Mouse (Mus musculus) midbrain, postnatal 0 days (tissue): ENCODE measurements around the gene Tmem208. TPM values are rescaled to one million over a fixed set of nuclear protein-coding genes. Genes with fewer than 3 reads are reported as not detected.
"Not testable (repeated sequence)": the region's sequence is repeated elsewhere in the genome, so short reads cannot be mapped to it uniquely, and the experiment has no call there.

ENCODE experiments used
- ATAC-seq: fragments of 200-750 bp; cut with Nextera tagmentation; 2 replicates; pipeline ENCODE4 v1.8.0; 2017; ENCODE audit warnings: moderate number of reproducible peaks, mild to moderate bottlenecking, moderate TSS enrichment, moderate library complexity; ENCODE audit not compliant: low FRiP score
- DNase-seq: peaks from one replicate; pipeline ENCODE4 v3.0.0-alpha.2; 2015; ENCODE audit warnings: low spot score
- H3K27ac ChIP-seq: fragments of 300-500 bp; sonication (generic); 2 replicates; pipeline ENCODE4 v1.5.1; 2014; ENCODE audit warnings: low read depth, mild to moderate bottlenecking, low read length, mixed read lengths
- H3K27me3 ChIP-seq: fragments of 300-500 bp; sonication (generic); 2 replicates; pipeline ENCODE4 v1.6.1; 2014; ENCODE audit warnings: low read length, control low read depth, mixed read lengths; ENCODE audit not compliant: insufficient read depth
- H3K36me3 ChIP-seq: fragments of 300-500 bp; sonication (generic); 2 replicates; pipeline ENCODE4 v1.6.1; 2014; ENCODE audit warnings: low read length, control low read depth, mixed read lengths; ENCODE audit not compliant: insufficient read depth
- H3K4me1 ChIP-seq: fragments of 300-500 bp; sonication (generic); 2 replicates; pipeline ENCODE4 v1.6.1; 2014; ENCODE audit warnings: mild to moderate bottlenecking, control low read depth, antibody characterized with exemption, low read length, mixed read lengths; ENCODE audit not compliant: insufficient read depth
- H3K4me2 ChIP-seq: fragments of 300-500 bp; sonication (generic); 2 replicates; pipeline ENCODE4 v1.6.1; 2014; ENCODE audit warnings: low read depth, mild to moderate bottlenecking, low read length, mixed read lengths; ENCODE audit not compliant: poor library complexity, severe bottlenecking
- H3K4me3 ChIP-seq: fragments of 300-500 bp; sonication (generic); 2 replicates; pipeline ENCODE4 v1.5.1; 2014; ENCODE audit warnings: low read depth, mild to moderate bottlenecking, low read length, moderate library complexity
- H3K9ac ChIP-seq: fragments of 300-500 bp; sonication (generic); replicated peaks from 2 replicates; pipeline ENCODE4 v1.6.1; 2014; ENCODE audit warnings: mild to moderate bottlenecking, low read length, moderate library complexity, mixed read lengths; ENCODE audit not compliant: poor library complexity, severe bottlenecking
- H3K9me3 ChIP-seq: fragments of 300-500 bp; sonication (generic); 2 replicates; pipeline ENCODE4 v1.6.1; 2016; ENCODE audit warnings: low read length, control low read depth
- CTCF ChIP-seq: IDR thresholded peaks from 2 replicates; pipeline ENCODE4 v1.5.1; 2016; ENCODE audit warnings: antibody characterized with exemption, mild to moderate bottlenecking
- WGBS: fragments of 180-500 bp; shearing (Covaris S2); extraction: QIAGEN DNeasy Blood & Tissue Kit; methylation state at CpG from one replicate; pipeline ENCODE4 v1.1.7; 2014; 5-methylcytosine and 5-hydroxymethylcytosine counted together
- polyA plus RNA-seq: library from polyadenylated mRNA; unstranded; fragments of >200 nt; fragmentation: Nextera tagmentation; extraction: Ambion mirVana; gene quantifications from 2 replicates; pipeline ENCODE4 v1.2.1, GENCODE M21; 2015
- total RNA-seq: library from RNA; depleted of rRNA; stranded (reverse); fragments of >200 nt; gene quantifications from 2 replicates; pipeline ENCODE4 v1.2.3, GENCODE M21; 2014

Tmem208 gene
- total and polyA plus RNA-seq, 2 experiments from 2014 or later: 88.4 to 129 TPM

DNA sequence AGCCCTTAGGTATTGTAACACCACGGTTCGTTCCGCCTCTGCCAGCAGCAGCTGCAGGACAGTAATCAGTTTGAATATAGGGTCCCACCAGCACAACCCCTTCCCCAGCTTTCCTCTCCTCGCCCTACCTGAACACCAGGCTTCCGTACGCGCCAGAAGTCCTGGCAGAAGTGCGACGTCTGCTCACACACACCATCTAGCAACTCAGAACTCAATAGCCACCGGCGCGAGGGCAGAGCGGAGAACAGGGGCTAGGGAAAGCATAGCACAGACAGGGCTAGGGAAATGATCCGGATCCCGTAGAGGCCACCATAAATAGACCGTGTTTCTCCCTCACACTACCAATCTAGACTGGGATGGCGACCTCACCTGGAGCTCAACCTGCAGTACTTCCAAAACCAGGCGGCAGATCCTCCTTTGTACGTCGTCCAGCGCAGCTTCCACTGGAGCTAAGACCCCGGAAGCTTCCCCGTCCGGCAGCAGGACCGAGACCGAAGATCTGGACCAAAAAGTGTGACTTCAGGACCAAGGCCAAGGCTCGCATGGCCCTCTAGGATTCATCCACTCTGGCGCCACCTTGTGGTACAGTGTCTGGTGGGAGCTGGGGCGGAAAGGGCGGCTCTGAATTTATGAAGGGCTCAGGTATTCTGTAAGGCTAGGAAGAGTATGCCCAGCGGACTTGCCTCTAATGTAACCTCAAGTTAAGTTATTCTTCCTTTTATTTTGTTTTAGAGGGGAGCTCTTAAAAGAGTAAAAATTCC lies 35.4 kb upstream of the Tmem208 start:
- peak; percentile 88 for DNase-seq
- no peaks in the 10 kb centered on the region for H3K9me3 ChIP-seq
- peak; percentile 90 for TF ChIP-seq CTCF
- H3K4me3 ChIP-seq: peak overlapping the region; percentile 50
- no peak overlapping the region; the same call in 1 of the 2 replicates for H3K9ac ChIP-seq
- ATAC-seq: no peak
- no peaks in the 10 kb centered on the region for H3K27me3 ChIP-seq
- H3K27ac ChIP-seq: no peak overlapping the region
- H3K4me1 ChIP-seq: peaks cover 13% of the 10 kb centered on the region
- H3K36me3 ChIP-seq: no peaks in the 10 kb centered on the region
- 6% methylated on average over 31 of the region's 31 CpGs for WGBS
- H3K4me2 ChIP-seq: peak overlapping the region; percentile 50

DNA sequence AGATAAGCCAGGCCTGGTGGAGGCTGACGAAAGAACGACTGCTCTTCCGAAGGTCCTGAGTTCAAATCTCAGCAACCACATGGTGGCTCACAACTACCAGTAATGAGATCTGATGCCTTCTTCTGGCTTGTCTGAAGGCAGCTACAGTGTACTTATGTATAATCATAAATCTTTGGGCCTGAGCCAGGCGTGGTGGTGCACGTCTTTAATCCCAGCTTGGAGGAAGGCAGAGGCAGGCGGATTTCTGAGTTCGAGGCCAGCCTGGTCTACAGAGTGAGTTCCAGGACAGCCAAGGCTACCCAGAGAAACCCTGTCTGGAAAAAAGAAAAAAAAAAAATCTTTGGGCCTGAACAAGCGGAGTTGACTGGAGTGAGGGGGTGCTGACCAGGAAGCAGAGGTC lies 34.8 kb upstream of the Tmem208 start:
- not testable (repeated sequence) for H3K9ac ChIP-seq, H3K36me3 ChIP-seq, H3K9me3 ChIP-seq, ATAC-seq, DNase-seq, H3K27me3 ChIP-seq, H3K4me2 ChIP-seq, H3K4me3 ChIP-seq, H3K27ac ChIP-seq
- WGBS: 82% methylated on average over 8 of the region's 8 CpGs
- peaks cover 13% of the 10 kb centered on the region for H3K4me1 ChIP-seq

DNA sequence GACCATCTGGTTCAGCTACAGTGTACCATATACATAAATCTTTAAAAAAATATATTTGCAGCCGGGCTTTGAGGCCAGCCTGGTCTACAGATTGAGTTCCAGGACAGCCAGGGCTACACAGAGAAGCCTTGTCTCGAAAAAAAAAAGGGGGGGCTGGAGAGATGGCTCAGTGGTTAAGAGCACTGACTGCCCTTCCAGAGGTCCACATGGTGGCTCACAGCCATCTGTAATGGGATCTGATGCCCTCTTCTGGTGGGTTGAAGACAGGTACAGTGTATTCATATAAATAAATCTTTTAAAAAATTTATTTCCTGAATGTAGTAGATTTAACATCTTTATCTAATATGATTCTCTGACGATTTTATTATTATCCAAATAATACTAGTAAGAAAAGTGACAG lies 34.4 kb upstream of the Tmem208 start:
- H3K9ac ChIP-seq, ATAC-seq, H3K36me3 ChIP-seq, H3K4me3 ChIP-seq, H3K4me2 ChIP-seq, H3K9me3 ChIP-seq, H3K27ac ChIP-seq, DNase-seq, H3K27me3 ChIP-seq: not testable (repeated sequence)
- peak; percentile 44 for TF ChIP-seq CTCF
- 66% methylated on average over 3 of the region's 3 CpGs for WGBS
- peaks cover 10% of the 10 kb centered on the region for H3K4me1 ChIP-seq

DNA sequence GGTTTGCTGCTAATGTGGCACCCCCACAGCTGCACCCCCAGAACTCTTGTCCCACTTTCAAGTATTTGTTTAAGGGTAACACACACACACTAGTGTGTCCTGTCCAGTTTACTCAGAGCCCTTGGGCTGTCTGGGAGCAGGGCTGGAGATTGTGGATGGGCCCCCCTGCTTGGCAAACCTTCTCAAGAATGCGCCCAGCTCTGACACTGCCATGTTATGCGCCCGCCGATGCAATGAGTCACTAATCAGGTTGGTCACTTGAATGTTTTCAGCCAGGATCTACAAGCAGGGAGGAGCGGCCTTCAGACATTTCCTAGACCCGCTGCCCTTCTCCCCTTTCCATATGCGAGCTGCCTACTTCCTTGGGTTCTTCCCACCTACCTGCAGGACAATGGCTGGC lies 33.7 kb upstream of the Tmem208 start:
- no peak for ATAC-seq
- Histone ChIP-seq H3K27me3 (no peaks in the 10 kb centered on the region), H3K4me1 (0 out of 2 replicates have a peak, but pooled peaks cover 8% of the 10 kb centered on the region), H3K9me3 (no peaks in the 10 kb centered on the region), H3K9ac (no peak overlapping the region), H3K27ac (no peak overlapping the region), H3K4me3 (no peak overlapping the region), H3K36me3 (no peaks in the 10 kb centered on the region), H3K4me2 (no peak overlapping the region)
- no peak for TF ChIP-seq CTCF
- DNase-seq: no peak
- WGBS: 80% methylated on average over 7 of the region's 7 CpGs

DNA sequence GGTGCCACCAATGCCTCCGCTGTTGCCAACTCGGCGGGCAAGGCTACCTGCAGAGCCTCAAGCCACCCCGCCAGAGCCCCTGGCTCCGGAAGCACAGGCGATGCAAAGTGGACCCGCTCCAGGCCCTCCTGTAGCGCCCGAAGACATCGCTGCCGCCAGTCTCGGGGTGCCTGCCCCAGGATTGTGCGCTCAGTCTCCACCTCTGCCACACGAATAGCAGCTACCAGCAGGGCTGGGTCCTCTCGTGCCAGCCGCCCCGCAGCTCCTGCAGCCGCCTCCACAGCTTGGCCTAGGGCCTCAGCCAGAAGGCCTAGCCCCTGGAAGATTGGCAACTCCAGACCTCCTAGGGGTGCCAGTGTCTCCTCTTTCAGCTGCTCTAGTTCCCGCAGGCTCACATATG lies 32.7 kb upstream of the Tmem208 start:
- Histone ChIP-seq H3K9me3 (no peaks in the 10 kb centered on the region), H3K36me3 (no peaks in the 10 kb centered on the region), H3K27me3 (no peaks in the 10 kb centered on the region), H3K9ac (no peak overlapping the region), H3K4me1 (peaks cover 11% of the 10 kb centered on the region; the same call in 1 of the 2 replicates), H3K4me2 (no peak overlapping the region), H3K4me3 (no peak overlapping the region), H3K27ac (no peak overlapping the region)
- WGBS: 73% methylated on average over 19 of the region's 19 CpGs
- ATAC-seq (no peak), DNase-seq (no peak)
- TF ChIP-seq CTCF: no peak

DNA sequence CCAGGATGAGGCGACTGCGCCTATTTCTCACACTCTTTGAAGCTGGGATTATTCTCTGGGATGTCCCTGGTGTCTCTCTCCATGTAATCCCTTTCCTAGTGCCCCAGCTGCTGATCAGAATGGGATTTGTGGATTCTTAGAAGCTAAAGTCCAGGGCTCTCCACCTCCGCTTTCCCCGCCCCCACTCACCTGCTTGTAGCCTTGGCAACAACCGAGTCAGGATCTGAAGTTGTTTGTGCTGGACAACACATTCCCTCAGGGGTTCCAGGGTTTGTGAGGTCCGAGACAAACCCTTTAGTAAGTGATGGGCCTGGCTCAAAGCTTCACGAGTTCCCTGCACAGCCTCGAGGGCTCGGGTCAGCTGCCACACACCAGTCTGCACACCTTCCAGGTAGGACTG lies 31.4 kb upstream of the Tmem208 start:
- no peak for DNase-seq
- no peak for ATAC-seq
- Histone ChIP-seq H3K4me2 (no peak overlapping the region), H3K4me1 (peaks cover 15% of the 10 kb centered on the region; the same call in 1 of the 2 replicates), H3K4me3 (no peak overlapping the region), H3K27me3 (no peaks in the 10 kb centered on the region), H3K27ac (no peak overlapping the region), H3K9ac (no peak overlapping the region), H3K9me3 (no peaks in the 10 kb centered on the region), H3K36me3 (0 out of 2 replicates have a peak, but pooled peaks cover 3% of the 10 kb centered on the region)
- TF ChIP-seq CTCF: no peak
- 54% methylated on average over 9 of the region's 9 CpGs for WGBS
